ENCODE assay signal across 8 mouse cellular contexts in genomic region chr9:71976034-71976433, GRCm38 (mm10).
A peak's percentile ranks its signal among the peaks of the same experiment; 100 is the strongest.
DNase-seq lines count a peak whose midpoint lies in the region; ATAC-seq and TF ChIP-seq lines count a peak whose summit lies in the region.

No protein-coding gene starts in this region.

- H3K36me3 ChIP-seq in forebrain, embryonic 11.5 days (ENCODE audit: control insufficient read depth, insufficient read depth, low read length) = no peaks in the 10 kb centered on the region
- H3K36me3 ChIP-seq in limb, embryonic 10.5 days = peaks cover 5% of the 10 kb centered on the region
- peaks cover 23% of the 10 kb centered on the region for H3K36me3 ChIP-seq in heart, adult 2 months (ENCODE audit: control insufficient read depth, insufficient read depth, low read length)

- no peak overlapping the region for H3K4me3 ChIP-seq in forebrain, embryonic 11.5 days (ENCODE audit: low read depth, low read length)
- H3K4me3 ChIP-seq in limb, embryonic 10.5 days = no peak overlapping the region
- no peak overlapping the region for H3K4me3 ChIP-seq in heart, adult 2 months

- no peaks in the 10 kb centered on the region for H3K9me3 ChIP-seq in forebrain, embryonic 11.5 days (ENCODE audit: control insufficient read depth, low read length)
- H3K9me3 ChIP-seq in limb, embryonic 10.5 days (replicated peaks) = no peaks in the 10 kb centered on the region

- H3K9ac ChIP-seq in forebrain, embryonic 11.5 days (ENCODE audit: low read length) = no peak overlapping the region
- H3K9ac ChIP-seq in heart, adult 2 months (ENCODE audit: low read depth, low read length) = no peak overlapping the region

- no peaks in the 10 kb centered on the region for H3K79me2 ChIP-seq in heart, adult 2 months (replicated peaks; ENCODE audit: control insufficient read depth, insufficient read depth, low read length)

- no peak for TF ChIP-seq POLR2A in heart, adult 2 months (IDR thresholded peaks at IDR 0.05; ENCODE audit: insufficient read depth, low read depth, low read length)

- intact Hi-C loops in heart, adult 2 months (cut with DNase I) = loop anchor here (5.0 kb wide), 1 partner anchor 79 kb away; no protein-coding TSS in a partner anchor

- H3K4me2 ChIP-seq in forebrain, embryonic 11.5 days (ENCODE audit: low read depth, low read length, severe bottlenecking) = no peak overlapping the region

- peak; percentile 88 for ATAC-seq in forebrain, embryonic 11.5 days (replicated peaks; ENCODE audit: low FRiP score)

- peak overlapping the region; percentile 59; the same call in 1 of the 2 replicates for H3K27ac ChIP-seq in forebrain, embryonic 11.5 days (ENCODE audit: low read depth, low read length)
- no peak overlapping the region for H3K27ac ChIP-seq in limb, embryonic 10.5 days
- H3K27ac ChIP-seq in heart, adult 2 months = no peak overlapping the region

- WGBS in forebrain, embryonic 11.5 days = 18% methylated on average over 6 of the region's 6 CpGs
- WGBS in limb, embryonic 10.5 days = 38% methylated on average over 6 of the region's 6 CpGs
- WGBS in heart, adult 2 months = 72% methylated on average over 6 of the region's 6 CpGs

- peaks cover 12% of the 10 kb centered on the region; the same call in 1 of the 2 replicates for H3K4me1 ChIP-seq in forebrain, embryonic 11.5 days (replicated peaks; ENCODE audit: control insufficient read depth, insufficient read depth, low read length)
- peaks cover 36% of the 10 kb centered on the region for H3K4me1 ChIP-seq in limb, embryonic 10.5 days
- peaks cover 10% of the 10 kb centered on the region for H3K4me1 ChIP-seq in heart, adult 2 months (ENCODE audit: control insufficient read depth, insufficient read depth, low read length)

- no peak for TF ChIP-seq EP300 in heart, adult 2 months (IDR thresholded peaks at IDR 0.05; ENCODE audit: insufficient read depth, low read depth, low read length)

- no peak for TF ChIP-seq CTCF in heart, adult 2 months (IDR thresholded peaks at IDR 0.05)

- peak; percentile 25 for DNase-seq in layer of hippocampus, adult 11-12 months (ENCODE audit: low spot score)
- DNase-seq in layer of hippocampus, adult 9-10 months (ENCODE audit: low spot score) = no peak
- peak; percentile 89 for DNase-seq in cerebellum, adult 11 months
- peak; percentile 72 for DNase-seq in forebrain, embryonic 11.5 days (ENCODE audit: low spot score)
- DNase-seq in limb, embryonic 10.5 days (ENCODE audit: low spot score) = peak; percentile 80
- DNase-seq in retina, adult 2 months (ENCODE audit: low read depth, low spot score) = peak; percentile 32
- no peak for DNase-seq in adrenal gland, adult 8-10 months
- no peak for DNase-seq in heart, adult 2 months

- no peaks in the 10 kb centered on the region for H3K27me3 ChIP-seq in forebrain, embryonic 11.5 days (ENCODE audit: control insufficient read depth, insufficient read depth, low read length)
- H3K27me3 ChIP-seq in limb, embryonic 10.5 days (ENCODE audit: low read depth, poor library complexity, severe bottlenecking) = no peaks in the 10 kb centered on the region
- H3K27me3 ChIP-seq in heart, adult 2 months (ENCODE audit: control insufficient read depth, insufficient read depth, low read length) = no peaks in the 10 kb centered on the region

Comparison
In these comparisons a context has a peak if more than half of its experiments do, and no peak if none do; other contexts are left out.
1. DNase-seq: peak in layer of hippocampus, adult 11-12 months (single experiment), cerebellum, adult 11 months (single experiment), forebrain, embryonic 11.5 days (single experiment), limb, embryonic 10.5 days (single experiment) and retina, adult 2 months (single experiment); none in layer of hippocampus, adult 9-10 months (single experiment), adrenal gland, adult 8-10 months (single experiment) and heart, adult 2 months (0 of 2).